Mouse (Mus musculus) heart, embryonic 13.5 days (tissue): ENCODE results near the gene Vars. TPM values are rescaled to one million over a fixed set of nuclear protein-coding genes. Genes with fewer than 3 reads are reported as not detected.
"Not testable (repeated sequence)": the region's sequence is repeated elsewhere in the genome, so short reads cannot be mapped to it uniquely, and the experiment has no call there.

ENCODE experiments used
- ATAC-seq: fragments of 200-750 bp; cut with Nextera tagmentation; 2 replicates; pipeline ENCODE4 v1.8.0; 2017; ENCODE audit warnings: moderate TSS enrichment; ENCODE audit not compliant: insufficient number of reproducible peaks, low FRiP score, low TSS enrichment; ENCODE audit errors: extremely low read depth
- H3K27ac ChIP-seq: fragments of 300-500 bp; sonication (generic); replicated peaks from 2 replicates; pipeline ENCODE4 v1.5.1; 2015; ENCODE audit warnings: moderate library complexity, mild to moderate bottlenecking, inconsistent platforms
- H3K27me3 ChIP-seq: fragments of 300-500 bp; sonication (generic); replicated peaks from 2 replicates; pipeline ENCODE4 v1.6.1; 2015; ENCODE audit warnings: mild to moderate bottlenecking, inconsistent platforms
- H3K36me3 ChIP-seq: fragments of 300-500 bp; sonication (generic); 2 replicates; pipeline ENCODE4 v1.6.1; 2015; ENCODE audit warnings: mild to moderate bottlenecking, inconsistent platforms
- H3K4me1 ChIP-seq: fragments of 300-500 bp; sonication (generic); 2 replicates; pipeline ENCODE4 v1.6.1; 2015; ENCODE audit warnings: inconsistent platforms
- H3K4me2 ChIP-seq: fragments of 300-500 bp; sonication (generic); 2 replicates; pipeline ENCODE4 v1.6.1; 2015; ENCODE audit warnings: inconsistent platforms, mild to moderate bottlenecking, moderate library complexity
- H3K4me3 ChIP-seq: fragments of 300-500 bp; sonication (generic); 2 replicates; pipeline ENCODE4 v1.5.1; 2015; ENCODE audit warnings: moderate library complexity, mild to moderate bottlenecking, inconsistent platforms
- H3K9ac ChIP-seq: fragments of 300-500 bp; sonication (generic); 2 replicates; pipeline ENCODE4 v1.6.1; 2015; ENCODE audit warnings: inconsistent platforms, mild to moderate bottlenecking, moderate library complexity
- H3K9me3 ChIP-seq: fragments of 300-500 bp; sonication (generic); 2 replicates; pipeline ENCODE4 v1.6.1; 2016; ENCODE audit warnings: inconsistent platforms
- WGBS: fragments of 180-500 bp; shearing (Covaris S2); methylation state at CpG from one replicate; pipeline ENCODE4 v1.1.7; 2015; ENCODE audit warnings: mixed read lengths; 5-methylcytosine and 5-hydroxymethylcytosine counted together
- polyA plus RNA-seq: library from polyadenylated mRNA; unstranded; fragments of >200 nt; fragmentation: Nextera tagmentation; extraction: Ambion mirVana; gene quantifications from 2 replicates; pipeline ENCODE4 v1.2.1, GENCODE M21; 2015

The Vars gene
- polyA plus RNA-seq, 1 experiment from 2014 or later: 63.0 TPM

DNA sequence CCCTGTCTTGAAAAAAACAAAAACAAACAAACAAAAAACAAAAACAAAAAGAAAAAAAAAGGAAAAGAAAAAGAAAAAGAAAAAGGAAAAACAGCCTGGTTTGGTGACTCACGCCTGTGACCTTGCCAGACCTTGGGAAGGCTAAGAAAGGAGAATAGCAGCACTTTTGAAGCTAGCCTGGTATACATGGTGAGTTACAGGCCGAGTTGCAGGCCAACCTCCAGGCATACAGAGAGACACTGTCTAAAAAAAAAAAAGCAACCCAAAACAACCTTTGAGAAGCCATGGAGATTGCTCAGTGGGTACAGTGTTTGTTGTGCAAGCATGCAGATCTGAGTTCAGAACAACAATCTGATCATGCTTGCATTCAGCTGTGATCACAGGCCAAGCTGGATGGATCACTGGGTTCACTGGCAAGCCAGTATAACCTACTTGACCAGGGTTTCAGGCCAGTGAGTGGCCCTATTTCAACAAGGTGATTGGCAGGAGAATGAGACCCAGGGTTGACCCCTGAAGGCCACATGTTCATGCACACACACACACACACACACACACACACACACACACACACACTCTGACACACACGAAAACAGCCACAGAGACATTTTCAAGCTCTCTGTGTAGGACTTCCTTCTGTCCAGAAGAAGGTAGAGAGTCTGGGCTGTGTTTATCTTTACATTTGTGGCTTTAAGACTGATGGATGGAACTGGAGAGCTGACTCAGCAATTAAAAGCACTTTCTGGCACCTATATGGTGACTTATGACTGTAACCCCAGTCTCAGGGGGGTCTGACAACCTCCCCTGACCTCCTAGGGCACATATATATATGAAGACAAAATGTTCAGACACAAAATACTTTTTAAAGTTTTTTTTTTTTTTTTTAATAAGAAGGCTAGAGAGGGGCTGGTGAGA, 24.9 kb upstream of the Vars start:
- 77% methylated on average over 3 of the region's 3 CpGs for WGBS

DNA sequence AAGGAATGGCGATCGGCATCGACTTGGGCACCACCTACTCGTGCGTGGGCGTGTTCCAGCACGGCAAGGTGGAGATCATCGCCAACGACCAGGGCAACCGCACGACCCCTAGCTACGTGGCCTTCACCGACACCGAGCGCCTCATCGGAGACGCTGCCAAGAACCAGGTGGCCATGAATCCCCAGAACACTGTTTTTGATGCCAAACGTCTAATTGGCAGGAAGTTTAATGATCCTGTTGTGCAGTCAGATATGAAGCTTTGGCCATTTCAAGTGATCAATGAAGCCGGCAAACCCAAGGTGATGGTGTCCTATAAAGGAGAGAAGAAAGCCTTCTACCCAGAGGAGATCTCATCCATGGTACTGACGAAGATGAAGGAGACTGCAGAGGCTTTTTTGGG, 23.8 kb upstream of the Vars start:
- WGBS: 91% methylated on average over 20 of the region's 20 CpGs
- Histone ChIP-seq H3K27ac (no peak overlapping the region), H3K4me1 (peaks cover 21% of the 10 kb centered on the region), H3K4me3 (no peak overlapping the region), H3K27me3 (peaks cover 6% of the 10 kb centered on the region; the same call in 1 of the 2 replicates), H3K36me3 (0 out of 2 replicates have a peak, but pooled peaks cover 5% of the 10 kb centered on the region), H3K4me2 (no peak overlapping the region), H3K9ac (no peak overlapping the region), H3K9me3 (no peaks in the 10 kb centered on the region)
- ATAC-seq: no peak

More for the DNA sequence above, 24.9 kb upstream of the Vars start:
- no peak overlapping the region for H3K9ac ChIP-seq
- ATAC-seq: no peak
- H3K4me2 ChIP-seq: no peak overlapping the region
- no peaks in the 10 kb centered on the region for H3K9me3 ChIP-seq
- no peak overlapping the region for H3K27ac ChIP-seq
- no peak overlapping the region for H3K4me3 ChIP-seq
- peaks cover 6% of the 10 kb centered on the region; the same call in 1 of the 2 replicates for H3K27me3 ChIP-seq
- H3K4me1 ChIP-seq: peaks cover 17% of the 10 kb centered on the region
- 0 out of 2 replicates have a peak, but pooled peaks cover 5% of the 10 kb centered on the region for H3K36me3 ChIP-seq

GRCm38 (mm10) chr17:34978239-34978638, 22.5 kb upstream of the Vars start:
- Histone ChIP-seq H3K9me3 (no peaks in the 10 kb centered on the region), H3K9ac (no peak overlapping the region), H3K4me2 (no peak overlapping the region), H3K36me3 (peaks cover 5% of the 10 kb centered on the region; the same call in 1 of the 2 replicates), H3K27me3 (peaks cover 6% of the 10 kb centered on the region; the same call in 1 of the 2 replicates), H3K4me3 (no peak overlapping the region), H3K4me1 (peaks cover 23% of the 10 kb centered on the region), H3K27ac (no peak overlapping the region)
- 82% methylated on average over 27 of the region's 27 CpGs for WGBS
- ATAC-seq: no peak

- no peak for ATAC-seq
- Histone ChIP-seq H3K27me3 (no peaks in the 10 kb centered on the region), H3K9ac (no peak overlapping the region), H3K36me3 (peaks cover 12% of the 10 kb centered on the region; the same call in 1 of the 2 replicates), H3K9me3 (no peaks in the 10 kb centered on the region), H3K4me2 (no peak overlapping the region), H3K4me3 (no peak overlapping the region), H3K4me1 (peaks cover 23% of the 10 kb centered on the region), H3K27ac (no peak overlapping the region)
- 81% methylated on average over 4 of the region's 4 CpGs for WGBS
These were observed 21.2 kb upstream of the Vars start for GRCm38 (mm10) chr17:34979631-34980030.

DNA sequence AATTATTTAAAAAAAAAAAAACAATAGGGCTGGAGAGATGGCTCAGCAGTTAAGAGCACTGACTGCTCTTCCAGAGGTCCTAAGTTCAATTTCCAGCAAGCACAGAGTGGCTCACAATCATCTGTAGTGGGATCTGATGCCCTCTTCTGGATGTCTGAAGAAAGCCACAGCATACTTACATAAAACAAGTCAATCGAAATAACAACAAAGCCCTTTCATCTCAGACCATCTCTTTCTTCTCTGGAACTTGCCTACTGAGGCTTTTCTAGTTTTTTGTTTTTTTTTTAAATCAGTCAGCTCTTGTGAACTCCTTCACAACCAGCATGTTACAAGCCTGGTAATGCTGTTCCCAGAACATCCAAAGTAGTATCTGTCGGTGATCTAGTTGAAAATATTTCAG, 20.1 kb upstream of the Vars start:
- Histone ChIP-seq H3K4me2 (peak overlapping the region; percentile 96), H3K36me3 (peaks cover 23% of the 10 kb centered on the region), H3K27ac (peak overlapping the region; percentile 98), H3K9ac (peak overlapping the region; percentile 95), H3K9me3 (no peaks in the 10 kb centered on the region), H3K27me3 (no peaks in the 10 kb centered on the region), H3K4me1 (peaks cover 23% of the 10 kb centered on the region), H3K4me3 (peak overlapping the region; percentile 90)
- 12% methylated on average over 2 of the region's 2 CpGs for WGBS
- no peak for ATAC-seq

DNA sequence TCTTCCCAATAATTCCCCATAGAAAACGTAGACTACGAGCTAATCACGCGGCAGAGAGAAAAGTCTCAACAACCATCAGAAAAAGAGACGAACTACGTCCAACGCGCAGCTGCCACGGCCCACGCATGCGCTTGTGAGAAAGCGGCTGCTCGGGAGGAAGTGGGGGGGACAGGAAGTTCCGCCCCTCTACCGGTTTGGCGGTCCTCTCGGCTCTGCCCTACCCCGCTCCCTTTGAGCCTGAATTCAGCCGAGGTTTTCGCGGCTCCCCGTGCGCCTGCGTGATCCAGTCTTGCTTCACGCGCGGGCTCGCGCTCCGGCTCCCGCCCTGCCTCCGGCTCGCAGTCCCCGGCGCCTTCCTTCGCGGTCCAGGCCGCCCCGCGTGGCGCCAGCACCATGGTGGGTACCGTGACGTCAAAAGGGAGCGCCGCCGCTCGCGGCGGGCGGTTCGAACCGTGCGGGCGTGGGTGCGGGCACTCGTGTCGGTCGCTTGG, 19.1 kb upstream of the Vars start, which contains the start of gene Lsm2:
TSS of gene Lsm2 (plus strand) at position 173 of the 491 bp plus-strand sequence.
- H3K9me3 ChIP-seq: no peaks in the 10 kb centered on the region
- WGBS: under 1% methylated on average over 48 of the region's 58 CpGs

GRCm38 (mm10) chr17:34982328-34982727, 18.5 kb upstream of the Vars start:
- Histone ChIP-seq H3K27ac (peak overlapping the region; percentile 98), H3K4me3 (peak overlapping the region; percentile 90), H3K36me3 (peaks cover 32% of the 10 kb centered on the region), H3K4me1 (peaks cover 23% of the 10 kb centered on the region), H3K27me3 (no peaks in the 10 kb centered on the region), H3K9me3 (no peaks in the 10 kb centered on the region), H3K9ac (peak overlapping the region; percentile 95), H3K4me2 (peak overlapping the region; percentile 96)
- WGBS: under 1% methylated on average over 15 of the region's 15 CpGs
- no peak for ATAC-seq

More for the DNA sequence above, 19.1 kb upstream of the Vars start, which contains the start of gene Lsm2:
- peak; percentile 89 for ATAC-seq
- Histone ChIP-seq H3K4me1 (peaks cover 23% of the 10 kb centered on the region), H3K4me2 (peak within 1 kb of the TSS; percentile 96), H3K27ac (peak within 1 kb of the TSS; percentile 98), H3K4me3 (peak within 1 kb of the TSS; percentile 90), H3K9ac (peak within 1 kb of the TSS; percentile 95), H3K27me3 (no peaks in the 10 kb centered on the region), H3K36me3 (peaks cover 33% of the 10 kb centered on the region)

DNA sequence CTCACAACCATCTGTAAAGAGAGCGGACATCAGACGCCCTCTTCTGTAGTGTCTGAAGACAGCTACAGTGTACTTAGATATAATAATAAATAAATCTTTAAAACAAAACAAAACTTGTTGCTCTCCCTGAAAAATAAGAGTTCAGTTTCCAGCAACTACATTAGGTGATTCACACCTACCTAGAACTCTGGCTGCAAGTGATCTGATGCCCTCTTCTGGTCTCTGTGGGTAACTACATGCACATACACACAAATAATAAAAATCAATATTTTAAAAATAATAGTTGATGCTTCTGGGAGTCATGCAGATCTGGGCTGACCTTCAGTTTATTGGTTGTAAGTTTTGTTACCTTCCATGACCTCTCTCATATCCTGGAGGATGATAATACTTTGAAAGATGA, 16.6 kb upstream of the Vars start:
- Histone ChIP-seq H3K27ac (no peak overlapping the region), H3K4me1 (peaks cover 23% of the 10 kb centered on the region), H3K9me3 (no peaks in the 10 kb centered on the region), H3K4me3 (no peak overlapping the region), H3K9ac (no peak overlapping the region), H3K27me3 (no peaks in the 10 kb centered on the region), H3K36me3 (peaks cover 46% of the 10 kb centered on the region), H3K4me2 (no peak overlapping the region)
- ATAC-seq: no peak
- WGBS: 81% methylated on average over 2 of the region's 2 CpGs

DNA sequence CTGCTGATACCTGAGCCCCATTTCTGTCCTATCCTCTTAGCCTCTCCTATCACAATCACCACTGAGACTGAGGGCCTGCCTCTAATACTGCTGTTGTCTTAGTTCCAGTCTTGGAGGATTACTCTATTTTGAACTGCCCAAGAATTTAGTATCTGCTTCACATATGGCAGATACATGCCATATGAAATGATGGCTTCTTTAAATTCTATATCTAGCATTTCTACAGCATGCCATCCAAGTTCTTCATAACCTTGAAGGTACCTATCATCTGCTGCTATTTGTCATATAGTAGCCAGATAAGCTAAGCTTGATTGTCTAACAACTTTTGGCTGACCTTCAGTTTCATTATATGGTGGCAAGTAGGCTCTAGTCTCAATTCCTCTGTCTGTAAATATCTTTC, 6.0 kb upstream of the Vars start:
- peaks cover 40% of the 10 kb centered on the region for H3K36me3 ChIP-seq
- no peak overlapping the region for H3K4me3 ChIP-seq
- no peak overlapping the region for H3K27ac ChIP-seq
- no peak overlapping the region for H3K9ac ChIP-seq
- H3K27me3 ChIP-seq: no peaks in the 10 kb centered on the region
- no peaks in the 10 kb centered on the region for H3K9me3 ChIP-seq
- no peak for ATAC-seq
- peaks cover 34% of the 10 kb centered on the region for H3K4me1 ChIP-seq
- no peak overlapping the region for H3K4me2 ChIP-seq

DNA sequence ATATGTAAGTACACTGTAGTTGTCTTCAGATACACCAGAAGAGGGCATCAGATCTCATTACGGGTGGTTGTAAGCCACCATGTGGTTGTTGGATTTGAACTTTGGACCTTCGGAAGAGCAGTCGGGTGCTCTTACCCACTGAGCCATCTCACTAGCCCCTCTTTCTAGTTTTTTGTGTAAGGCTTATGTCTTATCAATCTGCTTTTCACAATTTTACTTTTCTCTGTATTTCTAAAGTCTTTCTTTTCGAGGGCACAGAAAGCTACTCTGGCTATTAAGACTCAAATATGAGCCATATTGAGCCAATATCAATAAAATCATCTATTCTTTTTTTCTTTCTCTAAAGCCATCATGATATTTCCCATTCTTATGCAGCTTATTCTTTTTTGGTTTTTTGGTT, 5.6 kb upstream of the Vars start:
- not testable (repeated sequence) for H3K27me3 ChIP-seq, ATAC-seq, H3K4me3 ChIP-seq, H3K9ac ChIP-seq, H3K27ac ChIP-seq, H3K9me3 ChIP-seq, H3K4me2 ChIP-seq
- 90% methylated on average over 4 of the region's 4 CpGs for WGBS
- peaks cover 37% of the 10 kb centered on the region for H3K36me3 ChIP-seq
- peaks cover 39% of the 10 kb centered on the region for H3K4me1 ChIP-seq

DNA sequence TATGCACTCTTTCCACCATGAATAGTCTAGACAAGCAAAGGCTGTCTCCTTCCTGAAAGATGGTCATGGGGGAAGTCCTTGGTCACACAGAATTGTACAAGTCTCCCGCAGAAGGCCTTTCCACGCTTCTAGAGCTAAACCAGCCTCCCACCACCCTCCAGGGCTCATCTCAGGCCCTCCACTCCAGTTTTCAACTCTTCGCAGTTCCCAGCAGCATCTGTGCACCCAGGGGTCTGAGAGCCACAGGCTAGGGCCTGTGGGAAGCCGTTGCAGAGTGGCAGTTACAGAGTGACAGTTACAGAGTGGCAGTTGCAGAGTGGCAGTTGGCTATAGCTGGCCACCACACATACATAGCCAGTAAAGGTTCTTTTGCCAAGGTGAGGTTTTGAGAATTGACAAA, 4.9 kb upstream of the Vars start:
- H3K9me3 ChIP-seq, H3K27me3 ChIP-seq, H3K4me2 ChIP-seq, H3K27ac ChIP-seq, H3K9ac ChIP-seq, ATAC-seq, H3K4me3 ChIP-seq: not testable (repeated sequence)
- H3K36me3 ChIP-seq: peaks cover 30% of the 10 kb centered on the region
- 93% methylated on average over 4 of the region's 4 CpGs for WGBS
- peaks cover 39% of the 10 kb centered on the region for H3K4me1 ChIP-seq
